Mouse (Mus musculus) lung, postnatal 0 days (tissue): ENCODE measurements at regions not wholly inside any gene's neighbourhood (a gene's known extent, or its start where the extent isn't known, plus 50 kb on each side); places are given as distances from the start of the nearest gene placed in this dataset.
A peak's percentile ranks its signal among the peaks of the same experiment; 100 is the strongest.

Experiments used
- ATAC-seq: fragments of 200-750 bp; cut with Nextera tagmentation; 2 replicates; pipeline ENCODE4 v1.8.0; 2017; ENCODE audit warnings: moderate library complexity
- DNase-seq: peaks from one replicate; pipeline ENCODE4 v3.0.0-alpha.2; 2016; ENCODE audit warnings: low spot score
- H3K27ac ChIP-seq: fragments of 300-500 bp; sonication (generic); 2 replicates; pipeline ENCODE4 v1.5.1; 2014; ENCODE audit warnings: antibody characterized with exemption, mild to moderate bottlenecking, low read length, mixed read lengths
- H3K27me3 ChIP-seq: fragments of 300-500 bp; sonication (generic); replicated peaks from 2 replicates; pipeline ENCODE4 v1.6.1; 2014; ENCODE audit warnings: low read length, mixed read lengths; ENCODE audit not compliant: insufficient read depth
- H3K36me3 ChIP-seq: fragments of 300-500 bp; sonication (generic); 2 replicates; pipeline ENCODE4 v1.6.1; 2014; ENCODE audit warnings: low read length, mixed read lengths; ENCODE audit not compliant: insufficient read depth
- H3K4me1 ChIP-seq: fragments of 300-500 bp; sonication (generic); 2 replicates; pipeline ENCODE4 v1.6.1; 2014; ENCODE audit warnings: antibody characterized with exemption, low read depth, low read length, mixed read lengths; ENCODE audit not compliant: insufficient read depth
- H3K4me2 ChIP-seq: fragments of 300-500 bp; sonication (generic); replicated peaks from 2 replicates; pipeline ENCODE4 v1.6.1; 2014; ENCODE audit warnings: low read depth, mild to moderate bottlenecking, low read length, moderate library complexity, mixed read lengths
- H3K4me3 ChIP-seq: fragments of 300-500 bp; sonication (generic); 2 replicates; pipeline ENCODE4 v1.5.1; 2014; ENCODE audit warnings: low read depth, low read length
- H3K9ac ChIP-seq: fragments of 300-500 bp; sonication (generic); replicated peaks from 2 replicates; pipeline ENCODE4 v1.6.1; 2014; ENCODE audit warnings: low read depth, mild to moderate bottlenecking
- H3K9me3 ChIP-seq: fragments of 300-500 bp; sonication (generic); 2 replicates; pipeline ENCODE4 v1.6.1; 2016; ENCODE audit warnings: low read length, mixed read lengths
- CTCF ChIP-seq: IDR thresholded peaks from 2 replicates; pipeline ENCODE4 v1.5.1; 2016; ENCODE audit warnings: antibody characterized with exemption, mild to moderate bottlenecking
- EP300 ChIP-seq: IDR thresholded peaks from 2 replicates; pipeline ENCODE4 v1.6.1; 2016; ENCODE audit warnings: antibody characterized with exemption, mild to moderate bottlenecking, control low read depth
- WGBS: fragments of 180-500 bp; shearing (Covaris S2); extraction: QIAGEN DNeasy Blood & Tissue Kit; methylation state at CpG from one replicate; pipeline ENCODE4 v1.1.7; 2014; 5-methylcytosine and 5-hydroxymethylcytosine counted together

GRCm38 (mm10) chr3:41387469-41388212 is 167.9 kb upstream of the Jade1 start:
- 75% methylated on average over 9 of the region's 9 CpGs for WGBS
- no peak for TF ChIP-seq EP300
- no peak for TF ChIP-seq CTCF
- Histone ChIP-seq H3K4me2 (no peak overlapping the region), H3K36me3 (no peaks in the 10 kb centered on the region), H3K9me3 (no peaks in the 10 kb centered on the region), H3K9ac (no peak overlapping the region), H3K4me1 (no peaks in the 10 kb centered on the region), H3K4me3 (no peak overlapping the region), H3K27ac (no peak overlapping the region), H3K27me3 (no peaks in the 10 kb centered on the region)
- DNase-seq = no peak
- no peak for ATAC-seq

- no peak overlapping the region for H3K9ac ChIP-seq
- H3K4me2 ChIP-seq = no peak overlapping the region
- no peaks in the 10 kb centered on the region for H3K27me3 ChIP-seq
- no peaks in the 10 kb centered on the region for H3K4me1 ChIP-seq
- DNase-seq (no peak), ATAC-seq (no peak)
- no peak overlapping the region for H3K27ac ChIP-seq
- WGBS = 51% methylated on average over 5 of the region's 5 CpGs
- no peaks in the 10 kb centered on the region for H3K36me3 ChIP-seq
- H3K4me3 ChIP-seq = no peak overlapping the region
- TF ChIP-seq EP300 = no peak
- TF ChIP-seq CTCF = no peak
- no peaks in the 10 kb centered on the region for H3K9me3 ChIP-seq
Observed at GRCm38 (mm10) chr3:41386299-41386698, 169.2 kb upstream of the Jade1 start.

- Histone ChIP-seq H3K27me3 (no peaks in the 10 kb centered on the region), H3K9me3 (no peaks in the 10 kb centered on the region), H3K4me3 (no peak overlapping the region)
Observed at GRCm38 (mm10) chr3:41384410-41384809, 171.1 kb upstream of the Jade1 start.

GRCm38 (mm10) chr3:41378576-41378975 is 177.0 kb upstream of the Jade1 start:
- no peak for ATAC-seq
- H3K36me3 ChIP-seq = no peaks in the 10 kb centered on the region
- no peak overlapping the region for H3K27ac ChIP-seq

More at GRCm38 (mm10) chr3:41384410-41384809, 171.1 kb upstream of the Jade1 start:
- DNase-seq (no peak), ATAC-seq (no peak)
- H3K4me2 ChIP-seq = no peak overlapping the region
- no peaks in the 10 kb centered on the region for H3K36me3 ChIP-seq
- no peak overlapping the region for H3K27ac ChIP-seq
- WGBS = 71% methylated on average over 10 of the region's 10 CpGs
- no peaks in the 10 kb centered on the region for H3K4me1 ChIP-seq
- TF ChIP-seq CTCF (no peak), EP300 (no peak)
- H3K9ac ChIP-seq = no peak overlapping the region

GRCm38 (mm10) chr3:41377826-41378406 is 177.6 kb upstream of the Jade1 start:
- WGBS = 65% methylated on average over 5 of the region's 5 CpGs
- no peak for DNase-seq

More at GRCm38 (mm10) chr3:41378576-41378975, 177.0 kb upstream of the Jade1 start:
- DNase-seq = no peak
- 88% methylated on average over 5 of the region's 5 CpGs for WGBS
- H3K9ac ChIP-seq = no peak overlapping the region
- no peaks in the 10 kb centered on the region for H3K9me3 ChIP-seq
- peaks cover 3% of the 10 kb centered on the region; the same call in 1 of the 2 replicates for H3K4me1 ChIP-seq
- no peak overlapping the region for H3K4me3 ChIP-seq
- TF ChIP-seq EP300 (no peak), CTCF (no peak)
- H3K4me2 ChIP-seq = no peak overlapping the region
- H3K27me3 ChIP-seq = no peaks in the 10 kb centered on the region

GRCm38 (mm10) chr3:41376848-41377582 is 178.5 kb upstream of the Jade1 start:
- no peaks in the 10 kb centered on the region for H3K36me3 ChIP-seq
- ATAC-seq (peak; percentile 81), DNase-seq (peak; percentile 76)
- H3K27me3 ChIP-seq = no peaks in the 10 kb centered on the region
- WGBS = 50% methylated on average over 6 of the region's 6 CpGs
- no peak overlapping the region for H3K27ac ChIP-seq
- peak; percentile 40 for TF ChIP-seq CTCF
- no peak for TF ChIP-seq EP300
- H3K4me2 ChIP-seq = no peak overlapping the region
- peaks cover 3% of the 10 kb centered on the region; the same call in 1 of the 2 replicates for H3K4me1 ChIP-seq
- H3K4me3 ChIP-seq = no peak overlapping the region
- no peaks in the 10 kb centered on the region for H3K9me3 ChIP-seq
- no peak overlapping the region for H3K9ac ChIP-seq

More at GRCm38 (mm10) chr3:41377826-41378406, 177.6 kb upstream of the Jade1 start:
- Histone ChIP-seq H3K4me2 (no peak overlapping the region), H3K9ac (no peak overlapping the region), H3K27ac (no peak overlapping the region), H3K36me3 (no peaks in the 10 kb centered on the region), H3K4me3 (no peak overlapping the region), H3K9me3 (no peaks in the 10 kb centered on the region), H3K27me3 (no peaks in the 10 kb centered on the region), H3K4me1 (peaks cover 3% of the 10 kb centered on the region; the same call in 1 of the 2 replicates)
- TF ChIP-seq EP300 = no peak
- TF ChIP-seq CTCF = no peak
- no peak for ATAC-seq
